Mouse (Mus musculus) brain, adult 2 months (tissue): Measurements from ENCODE around the gene Lce3f.

Experiments used
- DNase-seq: peaks from one replicate; pipeline ENCODE4 v3.0.0; 2011; ENCODE audit warnings: low read depth, low spot score

Gene Lce3f

DNA sequence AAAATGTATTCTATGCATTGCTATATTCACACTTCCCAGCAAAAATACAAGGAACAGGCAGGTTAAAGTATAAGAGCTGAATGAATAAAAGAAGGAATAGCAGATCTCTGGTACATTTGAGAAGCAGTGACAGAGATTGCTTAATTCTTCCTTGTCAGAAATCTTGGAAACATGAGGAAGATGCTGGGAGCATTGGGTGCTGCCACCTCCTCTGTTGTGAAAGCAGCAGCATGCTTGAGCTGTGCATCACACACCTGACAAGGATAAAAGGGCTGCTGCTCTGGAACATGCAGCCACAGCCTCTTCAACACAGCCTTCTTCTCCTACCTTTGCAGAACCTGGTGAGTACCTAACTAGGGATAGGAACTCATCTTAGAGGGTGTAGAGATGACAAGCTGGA, at the start of gene Lce3f:
TSS of gene Lce3f (plus strand) at position 301 of the 400 bp plus-strand sequence.
- peak; percentile 15 for DNase-seq

DNA sequence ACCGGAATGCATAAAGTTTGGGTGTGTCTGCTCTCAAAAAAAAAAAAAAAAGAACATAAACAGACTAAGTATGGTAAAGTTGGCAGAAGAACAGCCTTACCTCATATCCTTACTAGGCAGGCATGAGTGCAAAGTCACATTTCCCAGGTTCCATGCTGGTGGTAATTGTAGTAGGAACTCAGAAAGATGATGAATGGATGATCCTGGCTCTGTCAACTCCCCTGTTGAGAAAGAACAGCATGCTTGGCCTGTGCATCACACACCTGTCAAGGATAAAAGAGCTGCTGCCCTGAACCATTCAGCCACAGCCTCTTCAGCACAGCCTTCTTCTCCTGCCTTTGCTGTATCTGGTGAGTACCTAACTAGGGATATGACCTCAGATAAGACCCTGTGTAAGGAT, 47.8 kb upstream of the Lce3f start, which contains the start of gene Lce3c:
TSS of gene Lce3c (plus strand) at position 301 of the 400 bp plus-strand sequence.
- no peak for DNase-seq

DNA sequence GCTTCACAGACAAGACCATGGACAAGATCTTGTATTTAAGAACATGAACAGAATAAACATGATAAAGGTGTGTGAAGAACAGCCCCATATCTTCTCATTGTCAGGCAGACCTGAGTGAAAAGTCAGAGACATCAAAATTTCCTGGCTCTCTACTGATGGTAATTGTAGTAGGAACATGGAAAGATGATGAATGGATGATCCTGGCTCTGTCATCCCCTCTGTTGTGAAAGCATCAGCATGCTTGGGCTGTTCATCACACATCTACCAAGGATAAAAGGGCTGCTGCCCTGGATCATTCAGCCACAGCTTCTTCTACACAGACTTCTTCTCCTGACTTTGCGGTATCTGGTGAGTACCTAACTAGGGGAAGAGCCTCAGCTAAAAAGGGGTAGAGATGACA, 34.9 kb upstream of the Lce3f start, which contains the start of gene Lce3d:
TSS of gene Lce3d (plus strand) at position 301 of the 400 bp plus-strand sequence.
- no peak for DNase-seq

DNA sequence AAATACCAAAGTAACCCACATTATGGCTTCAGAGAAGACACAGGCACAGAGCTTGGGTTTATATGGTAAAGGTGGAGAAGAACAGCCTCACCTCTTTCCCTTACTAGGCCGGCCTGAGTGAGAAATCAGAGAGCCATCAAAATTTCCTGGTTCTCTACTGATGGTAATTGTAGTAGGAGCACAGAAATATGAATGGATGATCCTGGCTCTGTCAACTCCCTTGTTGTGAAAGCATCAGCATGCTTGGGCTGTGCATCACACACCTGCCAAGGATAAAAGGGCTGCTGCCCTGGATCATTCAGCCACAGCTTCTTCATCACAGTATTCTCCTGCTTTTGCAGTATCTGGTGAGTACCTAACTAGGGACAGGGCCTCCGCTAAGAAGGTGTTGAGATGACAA, 25.3 kb upstream of the Lce3f start, which contains the start of gene Lce3e:
TSS of gene Lce3e (plus strand) at position 301 of the 400 bp plus-strand sequence.
- DNase-seq: no peak

DNA sequence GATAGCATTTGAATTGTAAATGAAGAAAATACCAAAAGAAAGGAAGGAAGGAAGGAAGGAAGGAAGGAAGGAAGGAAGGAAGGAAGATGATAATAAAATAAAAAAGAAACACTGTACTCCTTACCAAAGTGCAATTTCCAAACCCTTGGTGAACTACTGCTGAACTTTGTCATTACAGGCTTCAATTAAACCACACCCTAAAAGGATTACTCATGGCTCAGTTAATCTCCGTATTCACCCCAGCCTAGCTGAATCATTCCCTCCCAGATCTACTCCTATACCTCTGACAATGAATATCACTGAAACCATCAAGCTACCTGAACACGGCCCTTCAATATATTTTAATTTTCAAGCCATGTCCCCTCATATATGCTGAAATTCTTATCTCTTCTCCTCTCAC, 13.5 kb upstream of the Lce3f start:
- peak; percentile 13 for DNase-seq

DNA sequence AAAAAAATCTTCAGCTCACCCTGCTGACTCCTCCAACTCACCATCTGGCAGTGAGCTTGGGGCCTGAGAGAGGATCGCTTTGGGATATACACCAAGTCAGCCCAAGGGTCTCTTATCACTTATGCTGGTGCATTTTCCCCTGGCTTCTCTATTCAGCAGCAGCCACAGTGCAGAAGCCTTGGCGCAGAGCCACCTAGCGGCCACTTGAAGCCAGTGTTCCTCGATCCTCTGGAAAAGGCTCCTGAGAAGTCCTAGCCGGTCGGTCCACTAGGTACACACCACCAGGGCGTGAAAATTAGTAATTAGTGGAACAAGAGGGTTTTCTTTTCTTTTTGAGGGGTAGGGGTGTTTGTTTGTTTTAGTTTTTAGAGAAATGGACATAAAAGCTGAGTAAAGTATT, 6.7 kb downstream of the Lce3f start:
- peak; percentile 81 for DNase-seq

DNA sequence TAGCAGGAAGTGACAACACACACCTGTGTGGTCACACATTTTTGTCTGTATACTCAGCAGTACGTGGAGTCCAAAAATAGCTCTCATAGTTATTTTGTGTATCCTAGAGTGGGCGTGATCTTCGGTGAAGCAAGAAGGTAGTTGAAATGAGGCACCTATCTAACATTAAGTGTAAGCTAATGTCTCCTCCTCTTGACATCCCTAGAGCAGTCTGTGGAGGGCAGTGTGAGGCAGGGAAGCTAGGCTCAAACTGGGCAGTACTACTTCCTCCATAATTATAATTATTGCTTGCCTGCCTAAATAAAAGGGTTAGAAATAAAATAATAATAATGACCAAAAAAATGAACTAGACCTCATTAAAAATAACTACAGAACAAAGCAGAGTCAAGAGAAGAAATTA, 8.6 kb downstream of the Lce3f start:
- DNase-seq: no peak

DNA sequence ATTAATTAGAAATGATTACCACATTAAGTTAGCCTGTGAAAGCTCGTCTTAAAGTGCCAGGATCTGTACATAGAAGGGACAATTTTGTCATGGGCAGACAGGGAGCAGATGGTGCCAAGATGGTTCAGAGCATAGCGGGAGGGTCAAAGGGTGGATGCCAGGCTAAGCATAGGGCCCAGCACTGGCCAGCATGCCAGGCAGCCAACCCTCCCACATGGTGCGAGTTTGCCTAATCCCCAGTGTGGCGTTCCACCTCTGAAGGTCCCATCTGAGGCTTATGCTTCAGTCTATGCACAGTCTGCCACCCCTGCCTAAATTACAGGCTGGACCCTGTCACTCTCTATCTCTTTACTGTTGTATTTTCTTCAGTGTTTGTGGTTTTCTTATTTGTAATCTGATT, 10.8 kb downstream of the Lce3f start:
- DNase-seq: no peak

DNA sequence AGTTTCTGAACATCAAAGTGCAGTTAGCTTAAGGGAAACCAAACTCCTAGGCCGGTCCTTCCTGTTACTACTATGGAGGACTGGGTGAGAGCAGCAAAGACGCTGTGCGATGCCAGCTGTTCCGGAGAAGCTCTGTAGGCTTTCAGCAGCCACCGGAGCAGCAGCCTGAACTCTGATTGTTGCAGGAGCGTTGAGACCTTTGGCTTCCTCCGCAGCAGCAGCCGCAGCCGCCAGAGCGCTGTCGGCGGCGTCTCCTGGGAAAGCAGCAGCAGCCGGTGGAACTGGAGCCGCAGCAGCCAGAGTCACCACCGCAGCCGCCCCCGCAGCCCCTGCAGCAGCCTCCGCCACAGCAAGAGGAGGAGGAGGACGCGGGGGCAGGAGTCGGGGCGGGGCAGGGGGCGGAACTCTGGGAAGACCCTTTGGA, 22.4 kb downstream of the Lce3f start:
- DNase-seq: peak; percentile 68

DNA sequence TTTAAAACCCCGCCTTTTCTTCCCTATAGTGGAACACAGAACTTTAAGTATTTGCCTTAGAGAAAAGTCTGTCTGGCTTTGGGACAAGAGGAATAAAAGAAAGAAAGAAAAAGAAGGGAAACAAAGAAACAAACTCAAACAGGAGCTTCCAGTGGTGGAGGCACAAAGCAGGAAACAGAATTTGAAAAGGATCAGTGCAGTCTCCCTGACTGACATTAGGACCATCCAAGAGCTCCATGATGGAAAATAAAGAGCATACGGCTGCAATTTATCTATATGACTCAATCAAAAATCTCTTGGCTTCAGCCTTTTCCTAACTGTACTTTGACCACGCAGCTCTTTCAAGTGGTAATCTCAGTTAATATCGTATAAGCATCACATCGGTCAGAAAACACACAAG, 22.8 kb downstream of the Lce3f start:
- DNase-seq: no peak

DNA sequence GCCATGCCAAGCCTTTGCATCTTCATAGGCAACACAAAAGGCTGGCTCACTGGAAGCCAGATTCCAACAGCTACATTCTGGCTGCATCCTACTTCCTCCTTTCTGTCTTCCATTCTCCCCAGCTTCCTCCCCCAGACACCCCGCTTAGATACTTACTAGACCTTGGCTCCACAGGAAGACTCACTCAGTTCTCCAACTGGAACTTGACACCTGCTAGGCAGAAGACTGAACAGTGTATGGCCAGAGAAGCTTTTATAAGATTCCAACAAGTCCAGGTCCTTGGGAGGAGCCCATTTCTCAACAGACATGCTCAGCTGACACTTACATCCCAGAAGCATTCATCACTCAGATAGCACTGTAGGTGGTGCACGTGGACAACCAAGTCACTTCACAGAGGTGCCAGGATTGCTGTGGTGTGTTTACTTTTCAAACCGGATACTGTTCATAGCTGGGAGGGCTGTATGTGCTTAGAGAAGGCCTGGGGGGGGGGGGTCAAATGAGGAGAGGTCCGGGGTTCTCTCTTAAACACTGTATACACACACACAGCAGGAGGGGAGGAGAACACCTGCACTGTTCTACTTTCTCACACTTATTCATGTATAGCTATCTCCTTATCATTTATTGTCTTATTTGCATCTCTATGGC, 23.6 kb downstream of the Lce3f start, which contains the start of gene Crct1:
TSS of gene Crct1 (minus strand) at position 228 of the 645 bp plus-strand sequence.
- no peak for DNase-seq

DNA sequence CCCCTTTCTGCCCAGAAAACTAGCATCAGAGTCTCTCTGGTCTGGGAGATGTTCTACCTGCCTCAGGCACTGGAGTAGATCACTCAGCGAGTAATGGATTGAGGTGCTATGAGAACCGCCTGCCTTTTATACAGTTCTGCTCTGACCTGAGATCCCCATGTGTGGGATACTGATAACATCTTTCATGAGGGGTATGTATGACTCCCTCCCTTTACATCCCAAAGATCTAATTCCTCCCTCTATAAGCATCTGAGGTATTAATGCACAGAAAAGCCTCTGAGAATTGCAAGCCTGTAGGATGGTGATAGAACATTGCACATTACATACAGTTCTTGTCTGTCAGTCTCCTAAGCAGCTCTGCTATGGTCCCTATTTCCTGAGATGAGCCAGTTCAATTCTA, 26.9 kb downstream of the Lce3f start, which contains the start of gene Lce1m:
TSS of gene Lce1m (minus strand) at position 101 of the 400 bp plus-strand sequence.
- DNase-seq: no peak

DNA sequence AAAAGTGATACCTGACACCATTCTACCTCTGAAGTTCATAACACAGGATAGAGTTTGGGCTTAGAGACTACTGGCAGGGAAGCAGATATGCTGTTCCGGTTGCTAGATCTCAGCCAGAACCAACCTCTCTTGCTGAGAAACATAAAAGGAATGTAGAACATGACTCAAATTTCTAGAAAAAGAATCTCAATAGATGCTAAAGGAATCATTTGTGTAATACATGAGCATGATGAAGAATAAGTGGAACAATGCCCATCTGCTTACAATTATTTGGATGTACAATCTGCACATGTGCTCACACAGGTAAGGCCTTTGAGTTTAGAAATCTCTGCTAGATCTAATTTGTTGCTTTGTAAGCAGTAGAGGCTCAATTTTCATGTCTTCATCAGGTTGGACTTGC, 29.1 kb downstream of the Lce3f start:
- no peak for DNase-seq

DNA sequence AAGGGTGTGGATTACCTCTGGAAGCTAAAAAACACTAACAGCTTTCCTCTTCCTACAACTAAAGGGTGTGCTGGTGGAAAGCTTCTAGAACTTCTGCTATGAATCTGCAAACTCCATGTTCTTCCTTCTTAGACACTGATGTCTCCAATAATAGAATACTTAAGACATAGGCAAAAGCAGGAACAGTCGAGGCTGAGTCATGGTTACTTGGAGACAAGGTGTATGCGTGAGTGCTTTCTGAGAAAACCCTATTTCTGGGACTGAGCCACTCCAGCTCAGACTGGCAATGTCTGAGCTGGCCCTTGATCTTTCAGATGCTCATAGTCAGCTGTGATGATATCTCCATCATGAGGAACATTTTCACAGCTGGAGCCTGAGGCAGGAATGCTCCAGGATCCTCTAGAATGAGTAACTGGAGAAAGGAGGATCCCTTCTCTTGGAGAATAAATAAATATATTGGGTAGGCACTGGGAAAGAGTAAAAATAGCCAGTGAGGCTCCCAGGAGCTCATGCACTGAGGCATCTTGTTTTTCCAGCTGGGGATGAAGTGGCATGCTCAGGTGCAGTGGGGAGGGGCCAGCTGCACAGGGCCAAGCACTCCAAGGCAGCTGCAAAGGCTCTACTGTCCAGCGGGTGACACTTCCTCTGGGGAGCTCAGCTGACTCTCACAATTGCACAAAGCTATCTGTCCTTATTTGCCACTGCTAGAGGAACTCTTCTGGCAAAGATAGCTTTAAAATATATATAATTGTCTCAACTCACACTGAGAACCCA, 31.6 kb downstream of the Lce3f start:
- peak; percentile 83 for DNase-seq

DNA sequence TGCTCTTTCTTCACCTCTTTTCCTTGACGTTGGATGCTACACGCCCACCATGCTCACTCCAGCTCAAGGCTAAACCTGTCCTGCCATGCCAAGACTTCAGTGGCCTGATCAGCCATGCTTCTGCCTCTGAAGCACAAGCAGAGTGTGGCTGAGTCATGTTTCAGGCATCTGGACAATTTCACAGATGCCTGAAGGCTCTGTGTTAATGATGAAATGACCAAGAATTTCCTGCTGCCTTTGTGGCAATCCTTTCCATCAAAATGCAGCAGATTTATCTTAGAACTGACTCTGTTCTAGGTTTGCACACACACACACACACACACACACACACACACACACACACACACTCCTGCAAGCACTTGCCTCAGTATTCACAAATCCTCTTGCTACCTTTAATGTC, 33.5 kb downstream of the Lce3f start:
- DNase-seq: peak; percentile 28

DNA sequence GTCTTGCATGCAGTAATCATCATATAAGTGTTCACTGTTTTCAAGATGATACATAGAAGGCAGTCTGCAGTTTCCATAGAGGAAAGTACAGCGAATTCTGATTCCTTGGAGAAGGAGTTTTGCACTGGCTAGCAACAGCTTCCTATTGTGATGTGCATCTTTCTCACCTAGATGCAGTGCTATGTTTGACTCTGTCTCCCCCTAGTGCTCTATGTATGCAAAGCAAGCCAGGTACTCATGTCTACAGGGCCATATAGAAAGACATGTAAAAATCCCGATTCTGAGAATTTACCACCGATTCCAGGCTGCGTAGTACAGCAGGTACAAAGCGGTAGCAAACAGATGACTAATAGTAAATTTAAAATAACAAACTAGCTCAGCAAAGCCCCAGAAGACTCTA, 39.4 kb downstream of the Lce3f start:
- DNase-seq: peak; percentile 83
